Mouse (Mus musculus) megakaryocyte, embryonic 14.5 days (primary cell): ENCODE data around the gene Kcnk15. TPM values are rescaled to one million over a fixed set of nuclear protein-coding genes. Genes with fewer than 3 reads are reported as not detected.

Experiments used
- H3K27me3 ChIP-seq: replicated peaks from 2 replicates; pipeline ENCODE3; 2012; ENCODE audit warnings: inconsistent platforms
- H3K36me3 ChIP-seq: replicated peaks from 2 replicates; pipeline ENCODE3; 2012; ENCODE audit warnings: low read length, inconsistent platforms, mixed read lengths
- H3K4me1 ChIP-seq: 2 replicates; pipeline ENCODE4 v1.6.1; 2012; ENCODE audit warnings: inconsistent platforms
- H3K4me3 ChIP-seq: replicated peaks from 2 replicates; pipeline ENCODE3; 2012; ENCODE audit warnings: moderate library complexity, mild to moderate bottlenecking, inconsistent platforms
- H3K9me3 ChIP-seq: 2 replicates; pipeline ENCODE4 v1.6.1; 2012; ENCODE audit warnings: inconsistent platforms
- FLI1 ChIP-seq: IDR thresholded peaks from 2 replicates; pipeline ENCODE4 v1.6.1; 2012; ENCODE audit warnings: low read length, inconsistent platforms, mixed read lengths
- GATA1 ChIP-seq: IDR thresholded peaks from 3 replicates; pipeline ENCODE4 v1.6.1; 2012; ENCODE audit warnings: mixed read lengths, low read length, inconsistent platforms, borderline replicate concordance
- polyA plus RNA-seq: library from polyadenylated mRNA; stranded (reverse); fragments of >175 nt; gene quantifications from 2 replicates; pipeline ENCODE4 v1.2.3, GENCODE M21; 2012; ENCODE audit warnings: low replicate concordance; ENCODE audit not compliant: insufficient read depth

Kcnk15 gene
- polyA plus RNA-seq, 1 experiment: not detected

- peaks cover 46% of the 10 kb centered on the region for H3K27me3 ChIP-seq
- H3K36me3 ChIP-seq: no peaks in the 10 kb centered on the region
- H3K4me3 ChIP-seq: no peak overlapping the region
- peaks cover 6% of the 10 kb centered on the region for H3K4me1 ChIP-seq
- no peaks in the 10 kb centered on the region for H3K9me3 ChIP-seq
- TF ChIP-seq GATA1 (no peak), FLI1 (no peak)
Observed at GRCm38 (mm10) chr2:163895156-163895555, 41.7 kb downstream of the Kcnk15 start.

GRCm38 (mm10) chr2:163897026-163897425, 43.6 kb downstream of the Kcnk15 start:
- Histone ChIP-seq H3K9me3 (no peaks in the 10 kb centered on the region), H3K27me3 (peaks cover 50% of the 10 kb centered on the region), H3K4me1 (peaks cover 10% of the 10 kb centered on the region), H3K36me3 (no peaks in the 10 kb centered on the region), H3K4me3 (no peak overlapping the region)
- TF ChIP-seq GATA1 (no peak), FLI1 (no peak)

- H3K4me1 ChIP-seq: peaks cover 10% of the 10 kb centered on the region
- peaks cover 50% of the 10 kb centered on the region for H3K27me3 ChIP-seq
- no peaks in the 10 kb centered on the region for H3K36me3 ChIP-seq
- no peak overlapping the region for H3K4me3 ChIP-seq
- H3K9me3 ChIP-seq: no peaks in the 10 kb centered on the region
- no peak for TF ChIP-seq GATA1
- no peak for TF ChIP-seq FLI1
Observed at GRCm38 (mm10) chr2:163897988-163898535, 44.6 kb downstream of the Kcnk15 start.

- Histone ChIP-seq H3K27me3 (peaks cover 53% of the 10 kb centered on the region), H3K9me3 (no peaks in the 10 kb centered on the region), H3K4me1 (peaks cover 10% of the 10 kb centered on the region), H3K4me3 (no peak overlapping the region), H3K36me3 (no peaks in the 10 kb centered on the region)
- no peak for TF ChIP-seq GATA1
- no peak for TF ChIP-seq FLI1
Observed at GRCm38 (mm10) chr2:163899910-163900411, 46.5 kb downstream of the Kcnk15 start.

GRCm38 (mm10) chr2:163901043-163901442, 47.6 kb downstream of the Kcnk15 start:
- no peaks in the 10 kb centered on the region for H3K9me3 ChIP-seq
- H3K36me3 ChIP-seq: no peaks in the 10 kb centered on the region
- H3K4me3 ChIP-seq: no peak overlapping the region
- peaks cover 10% of the 10 kb centered on the region for H3K4me1 ChIP-seq
- H3K27me3 ChIP-seq: peaks cover 50% of the 10 kb centered on the region
- TF ChIP-seq GATA1 (no peak), FLI1 (no peak)

GRCm38 (mm10) chr2:163902448-163902847, 49.0 kb downstream of the Kcnk15 start:
- H3K4me1 ChIP-seq: peaks cover 10% of the 10 kb centered on the region
- no peak overlapping the region for H3K4me3 ChIP-seq
- H3K9me3 ChIP-seq: no peaks in the 10 kb centered on the region
- no peaks in the 10 kb centered on the region for H3K36me3 ChIP-seq
- no peak for TF ChIP-seq FLI1
- no peak for TF ChIP-seq GATA1
- H3K27me3 ChIP-seq: peaks cover 58% of the 10 kb centered on the region

- H3K4me3 ChIP-seq: no peak overlapping the region
- peaks cover 10% of the 10 kb centered on the region for H3K4me1 ChIP-seq
- H3K9me3 ChIP-seq: no peaks in the 10 kb centered on the region
- no peaks in the 10 kb centered on the region for H3K36me3 ChIP-seq
- peaks cover 59% of the 10 kb centered on the region for H3K27me3 ChIP-seq
- TF ChIP-seq FLI1 (no peak), GATA1 (no peak)
Observed at GRCm38 (mm10) chr2:163903461-163903860, 50.0 kb downstream of the Kcnk15 start.

GRCm38 (mm10) chr2:163904323-163904722, 50.9 kb downstream of the Kcnk15 start:
- Histone ChIP-seq H3K27me3 (peaks cover 58% of the 10 kb centered on the region), H3K4me1 (peaks cover 10% of the 10 kb centered on the region), H3K9me3 (no peaks in the 10 kb centered on the region), H3K4me3 (no peak overlapping the region), H3K36me3 (no peaks in the 10 kb centered on the region)
- no peak for TF ChIP-seq GATA1
- TF ChIP-seq FLI1: no peak

GRCm38 (mm10) chr2:163907131-163907530, 53.7 kb downstream of the Kcnk15 start:
- no peaks in the 10 kb centered on the region for H3K4me1 ChIP-seq
- H3K4me3 ChIP-seq: no peak overlapping the region
- no peaks in the 10 kb centered on the region for H3K9me3 ChIP-seq
- no peaks in the 10 kb centered on the region for H3K36me3 ChIP-seq
- TF ChIP-seq GATA1 (no peak), FLI1 (no peak)
- peaks cover 65% of the 10 kb centered on the region for H3K27me3 ChIP-seq

Other genes starting within 250 kb of the Kcnk15 start
- 8.6 and 31.2 TPM in 2 replicates for gene Serinc3, start 208.5 kb upstream of the Kcnk15 start, polyA plus RNA-seq
- 348 and 581 TPM in 2 replicates for gene Pkig, start 195.3 kb upstream of the Kcnk15 start, polyA plus RNA-seq
- gene Ada, start 103.4 kb upstream of the Kcnk15 start, polyA plus RNA-seq: 6.1 and 21.4 TPM in 2 replicates
- gene Ccn5, start 32.8 kb upstream of the Kcnk15 start, polyA plus RNA-seq: not detected in 2 replicates
- not detected in 2 replicates for gene Rims4, start 65.0 kb downstream of the Kcnk15 start, polyA plus RNA-seq
- gene Ywhab, start 141.3 kb downstream of the Kcnk15 start, polyA plus RNA-seq: 18.6 and 40.5 TPM in 2 replicates
- not detected in 2 replicates for gene Pabpc1l, start 171.8 kb downstream of the Kcnk15 start, polyA plus RNA-seq
- gene Stk4, start 216.7 kb downstream of the Kcnk15 start, polyA plus RNA-seq: 3.1 and 31.1 TPM in 2 replicates
- gene Tomm34, start 217.5 kb downstream of the Kcnk15 start, polyA plus RNA-seq: 17.4 and 20.5 TPM in 2 replicates